Mouse (Mus musculus) embryonic facial prominence, embryonic 10.5 days (tissue): ENCODE measurements around the gene Syndig1. TPM values are rescaled to one million over a fixed set of nuclear protein-coding genes. Genes with fewer than 3 reads are reported as not detected.

Experiments
- DNase-seq: peaks from one replicate; pipeline ENCODE4 v3.0.0-alpha.2; 2017; ENCODE audit warnings: low spot score
- H3K27ac ChIP-seq: fragments of 300-500 bp; sonication (generic); replicated peaks from 2 replicates; pipeline ENCODE4 v1.5.1; 2016; ENCODE audit warnings: mild to moderate bottlenecking
- H3K27me3 ChIP-seq: fragments of 300-500 bp; sonication (generic); replicated peaks from 2 replicates; pipeline ENCODE4 v1.6.1; 2016; ENCODE audit warnings: low read depth, mild to moderate bottlenecking; ENCODE audit not compliant: poor library complexity, severe bottlenecking
- H3K36me3 ChIP-seq: fragments of 300-500 bp; sonication (generic); replicated peaks from 2 replicates; pipeline ENCODE4 v1.6.1; 2016; ENCODE audit warnings: mild to moderate bottlenecking, moderate library complexity
- H3K4me1 ChIP-seq: fragments of 300-500 bp; sonication (generic); 2 replicates; pipeline ENCODE4 v1.6.1; 2016
- H3K4me3 ChIP-seq: fragments of 300-500 bp; sonication (generic); 2 replicates; pipeline ENCODE4 v1.5.1; 2016; ENCODE audit warnings: mild to moderate bottlenecking, moderate library complexity
- H3K9me3 ChIP-seq: fragments of 300-500 bp; sonication (generic); 2 replicates; pipeline ENCODE4 v1.6.1; 2016; ENCODE audit warnings: mild to moderate bottlenecking
- WGBS: fragments of 180-500 bp; shearing (Covaris S2); methylation state at CpG from one replicate; pipeline ENCODE4 v1.1.7; 2016; 5-methylcytosine and 5-hydroxymethylcytosine counted together
- polyA plus RNA-seq: library from polyadenylated mRNA; unstranded; fragments of >200 nt; fragmentation: Nextera tagmentation; extraction: Ambion mirVana; gene quantifications from 2 replicates; pipeline ENCODE4 v1.2.1, GENCODE M21; 2016

Syndig1 gene
- polyA plus RNA-seq, 1 experiment from 2014 or later: 2.4 TPM

GRCm38 (mm10) chr2:149933247-149933898, 104.4 kb downstream of the Syndig1 start:
- no peaks in the 10 kb centered on the region for H3K36me3 ChIP-seq
- DNase-seq: peak; percentile 10
- no peaks in the 10 kb centered on the region for H3K27me3 ChIP-seq
- peaks cover 31% of the 10 kb centered on the region for H3K4me1 ChIP-seq
- no peak overlapping the region for H3K4me3 ChIP-seq
- WGBS: 38% methylated on average over 2 of the region's 2 CpGs
- H3K9me3 ChIP-seq: no peaks in the 10 kb centered on the region
- H3K27ac ChIP-seq: no peak overlapping the region

GRCm38 (mm10) chr2:149934139-149934538, 105.1 kb downstream of the Syndig1 start:
- peak overlapping the region; percentile 14; the same call in 1 of the 2 replicates for H3K27ac ChIP-seq
- no peak for DNase-seq

GRCm38 (mm10) chr2:149938829-149939228, 109.8 kb downstream of the Syndig1 start:
- Histone ChIP-seq H3K36me3 (no peaks in the 10 kb centered on the region), H3K4me1 (peaks cover 10% of the 10 kb centered on the region), H3K9me3 (no peaks in the 10 kb centered on the region), H3K27me3 (no peaks in the 10 kb centered on the region), H3K27ac (no peak overlapping the region), H3K4me3 (no peak overlapping the region)
- 78% methylated on average over 4 of the region's 4 CpGs for WGBS
- DNase-seq: no peak

More at GRCm38 (mm10) chr2:149934139-149934538, 105.1 kb downstream of the Syndig1 start:
- Histone ChIP-seq H3K9me3 (no peaks in the 10 kb centered on the region), H3K36me3 (no peaks in the 10 kb centered on the region), H3K27me3 (no peaks in the 10 kb centered on the region), H3K4me3 (no peak overlapping the region), H3K4me1 (peaks cover 31% of the 10 kb centered on the region)
- WGBS: 34% methylated on average over 4 of the region's 4 CpGs

GRCm38 (mm10) chr2:149939586-149939985, 110.6 kb downstream of the Syndig1 start:
- peaks cover 4% of the 10 kb centered on the region; the same call in 1 of the 2 replicates for H3K4me1 ChIP-seq
- H3K9me3 ChIP-seq: no peaks in the 10 kb centered on the region
- no peaks in the 10 kb centered on the region for H3K36me3 ChIP-seq
- no peak for DNase-seq
- WGBS: 42% methylated on average over 2 of the region's 2 CpGs
- no peak overlapping the region for H3K4me3 ChIP-seq
- no peaks in the 10 kb centered on the region for H3K27me3 ChIP-seq
- H3K27ac ChIP-seq: no peak overlapping the region

GRCm38 (mm10) chr2:149950641-149951040, 121.6 kb downstream of the Syndig1 start:
- Histone ChIP-seq H3K4me1 (no peaks in the 10 kb centered on the region), H3K9me3 (no peaks in the 10 kb centered on the region), H3K27me3 (no peaks in the 10 kb centered on the region), H3K27ac (no peak overlapping the region), H3K36me3 (no peaks in the 10 kb centered on the region), H3K4me3 (no peak overlapping the region)
- WGBS: 92% methylated on average over 4 of the region's 4 CpGs
- DNase-seq: no peak

- DNase-seq: no peak
- no peak overlapping the region for H3K4me3 ChIP-seq
- H3K27me3 ChIP-seq: no peaks in the 10 kb centered on the region
- H3K36me3 ChIP-seq: no peaks in the 10 kb centered on the region
- WGBS: 82% methylated on average over 4 of the region's 4 CpGs
- no peaks in the 10 kb centered on the region for H3K4me1 ChIP-seq
- H3K27ac ChIP-seq: no peak overlapping the region
- H3K9me3 ChIP-seq: no peaks in the 10 kb centered on the region
Measured at GRCm38 (mm10) chr2:149971014-149971413, 142.0 kb downstream of the Syndig1 start.

GRCm38 (mm10) chr2:149973583-149973982, 144.6 kb downstream of the Syndig1 start:
- H3K27me3 ChIP-seq: no peaks in the 10 kb centered on the region
- H3K36me3 ChIP-seq: no peaks in the 10 kb centered on the region
- no peak overlapping the region for H3K27ac ChIP-seq
- no peak overlapping the region for H3K4me3 ChIP-seq
- no peaks in the 10 kb centered on the region for H3K4me1 ChIP-seq
- DNase-seq: no peak
- no peaks in the 10 kb centered on the region for H3K9me3 ChIP-seq
- 86% methylated on average over 6 of the region's 6 CpGs for WGBS

- no peaks in the 10 kb centered on the region for H3K4me1 ChIP-seq
- no peak overlapping the region for H3K4me3 ChIP-seq
- no peaks in the 10 kb centered on the region for H3K36me3 ChIP-seq
- H3K9me3 ChIP-seq: no peaks in the 10 kb centered on the region
- 72% methylated on average over 1 of the region's 1 CpGs for WGBS
- H3K27ac ChIP-seq: no peak overlapping the region
- no peaks in the 10 kb centered on the region for H3K27me3 ChIP-seq
- DNase-seq: no peak
Measured at GRCm38 (mm10) chr2:149980419-149980818, 151.4 kb downstream of the Syndig1 start.

GRCm38 (mm10) chr2:149982466-149982865, 153.5 kb downstream of the Syndig1 start:
- Histone ChIP-seq H3K36me3 (no peaks in the 10 kb centered on the region), H3K27ac (no peak overlapping the region), H3K27me3 (no peaks in the 10 kb centered on the region), H3K4me1 (no peaks in the 10 kb centered on the region), H3K4me3 (no peak overlapping the region), H3K9me3 (no peaks in the 10 kb centered on the region)
- DNase-seq: no peak

GRCm38 (mm10) chr2:149983107-149983506, 154.1 kb downstream of the Syndig1 start:
- Histone ChIP-seq H3K4me3 (no peak overlapping the region), H3K9me3 (no peaks in the 10 kb centered on the region), H3K27ac (no peak overlapping the region), H3K36me3 (no peaks in the 10 kb centered on the region), H3K4me1 (no peaks in the 10 kb centered on the region), H3K27me3 (no peaks in the 10 kb centered on the region)
- DNase-seq: no peak
- 75% methylated on average over 1 of the region's 1 CpGs for WGBS

GRCm38 (mm10) chr2:149987610-149988009, 158.6 kb downstream of the Syndig1 start:
- H3K36me3 ChIP-seq: no peaks in the 10 kb centered on the region
- H3K4me1 ChIP-seq: no peaks in the 10 kb centered on the region
- no peaks in the 10 kb centered on the region for H3K9me3 ChIP-seq
- no peaks in the 10 kb centered on the region for H3K27me3 ChIP-seq
- H3K27ac ChIP-seq: no peak overlapping the region
- no peak for DNase-seq
- H3K4me3 ChIP-seq: no peak overlapping the region

GRCm38 (mm10) chr2:149991506-149991905, 162.5 kb downstream of the Syndig1 start:
- 67% methylated on average over 2 of the region's 2 CpGs for WGBS
- no peaks in the 10 kb centered on the region for H3K27me3 ChIP-seq
- no peak overlapping the region for H3K4me3 ChIP-seq
- no peak for DNase-seq
- H3K36me3 ChIP-seq: no peaks in the 10 kb centered on the region
- H3K27ac ChIP-seq: no peak overlapping the region
- H3K4me1 ChIP-seq: no peaks in the 10 kb centered on the region
- no peaks in the 10 kb centered on the region for H3K9me3 ChIP-seq

GRCm38 (mm10) chr2:149992921-149993320, 163.9 kb downstream of the Syndig1 start:
- no peak for DNase-seq
- H3K27me3 ChIP-seq: no peaks in the 10 kb centered on the region
- peaks cover 4% of the 10 kb centered on the region; the same call in 1 of the 2 replicates for H3K4me1 ChIP-seq
- H3K4me3 ChIP-seq: no peak overlapping the region
- no peak overlapping the region for H3K27ac ChIP-seq
- no peaks in the 10 kb centered on the region for H3K9me3 ChIP-seq
- no peaks in the 10 kb centered on the region for H3K36me3 ChIP-seq
- WGBS: 93% methylated on average over 4 of the region's 4 CpGs
